Mouse (Mus musculus): ENCODE data around the gene Cyp2u1.

Gene Cyp2u1

GRCm38 (mm10) chr3:131291890-131292289, 11.1 kb downstream of the Cyp2u1 start:
- Histone ChIP-seq H3K27me3 (ENCODE audit: control insufficient read depth, insufficient read depth, low read length, poor library complexity, severe bottlenecking) (no peaks in the 10 kb centered on the region), H3K36me3 (ENCODE audit: control insufficient read depth, insufficient read depth, low read length, poor library complexity, severe bottlenecking) (no peaks in the 10 kb centered on the region)
- DNase-seq (ENCODE audit: low read depth, low spot score): no peak

- no peaks in the 10 kb centered on the region for H3K27me3 ChIP-seq (ENCODE audit: control insufficient read depth, insufficient read depth, low read length, poor library complexity, severe bottlenecking)
- no peaks in the 10 kb centered on the region for H3K36me3 ChIP-seq (ENCODE audit: control insufficient read depth, insufficient read depth, low read length, poor library complexity, severe bottlenecking)
- DNase-seq (ENCODE audit: low read depth, low spot score): no peak
Measured at GRCm38 (mm10) chr3:131274151-131274550, 28.9 kb downstream of the Cyp2u1 start.

- no peaks in the 10 kb centered on the region for H3K27me3 ChIP-seq (ENCODE audit: control insufficient read depth, insufficient read depth, low read length, poor library complexity, severe bottlenecking)
- no peak for DNase-seq (ENCODE audit: low read depth, low spot score)
- no peaks in the 10 kb centered on the region for H3K36me3 ChIP-seq (ENCODE audit: control insufficient read depth, insufficient read depth, low read length, poor library complexity, severe bottlenecking)
Measured at GRCm38 (mm10) chr3:131272374-131273100, 30.5 kb downstream of the Cyp2u1 start.

- peak; percentile 92 for DNase-seq (ENCODE audit: low read depth, low spot score)
Measured at GRCm38 (mm10) chr3:131271559-131272373, 31.3 kb downstream of the Cyp2u1 start, which contains the start of gene Hadh. Hadh (minus strand) TSS chr3:131272101.

GRCm38 (mm10) chr3:131271157-131271556, 31.9 kb downstream of the Cyp2u1 start:
- no peaks in the 10 kb centered on the region for H3K27me3 ChIP-seq (ENCODE audit: control insufficient read depth, insufficient read depth, low read length, poor library complexity, severe bottlenecking)
- DNase-seq (ENCODE audit: low read depth, low spot score): peak; percentile 18
- no peaks in the 10 kb centered on the region for H3K36me3 ChIP-seq (ENCODE audit: control insufficient read depth, insufficient read depth, low read length, poor library complexity, severe bottlenecking)

More at GRCm38 (mm10) chr3:131271559-131272373, 31.3 kb downstream of the Cyp2u1 start, which contains the start of gene Hadh:
- Histone ChIP-seq H3K36me3 (ENCODE audit: control insufficient read depth, insufficient read depth, low read length, poor library complexity, severe bottlenecking) (no peaks in the 10 kb centered on the region), H3K27me3 (ENCODE audit: control insufficient read depth, insufficient read depth, low read length, poor library complexity, severe bottlenecking) (no peaks in the 10 kb centered on the region)

- no peaks in the 10 kb centered on the region for H3K36me3 ChIP-seq (ENCODE audit: control insufficient read depth, insufficient read depth, low read length, poor library complexity, severe bottlenecking)
- H3K27me3 ChIP-seq (ENCODE audit: control insufficient read depth, insufficient read depth, low read length, poor library complexity, severe bottlenecking): no peaks in the 10 kb centered on the region
- DNase-seq (ENCODE audit: low read depth, low spot score): no peak
Measured at GRCm38 (mm10) chr3:131270381-131270780, 32.6 kb downstream of the Cyp2u1 start.

GRCm38 (mm10) chr3:131266366-131267050, 36.5 kb downstream of the Cyp2u1 start:
- no peak for DNase-seq (ENCODE audit: low read depth, low spot score)
- H3K36me3 ChIP-seq (ENCODE audit: control insufficient read depth, insufficient read depth, low read length, poor library complexity, severe bottlenecking): no peaks in the 10 kb centered on the region
- H3K27me3 ChIP-seq (ENCODE audit: control insufficient read depth, insufficient read depth, low read length, poor library complexity, severe bottlenecking): no peaks in the 10 kb centered on the region

- Histone ChIP-seq H3K36me3 (ENCODE audit: control insufficient read depth, insufficient read depth, low read length, poor library complexity, severe bottlenecking) (no peaks in the 10 kb centered on the region), H3K27me3 (ENCODE audit: control insufficient read depth, insufficient read depth, low read length, poor library complexity, severe bottlenecking) (no peaks in the 10 kb centered on the region)
- DNase-seq (ENCODE audit: low read depth, low spot score): no peak
Measured at GRCm38 (mm10) chr3:131265516-131265915, 37.5 kb downstream of the Cyp2u1 start.

GRCm38 (mm10) chr3:131263766-131264486, 39.1 kb downstream of the Cyp2u1 start:
- Histone ChIP-seq H3K36me3 (ENCODE audit: control insufficient read depth, insufficient read depth, low read length, poor library complexity, severe bottlenecking) (no peaks in the 10 kb centered on the region), H3K27me3 (ENCODE audit: control insufficient read depth, insufficient read depth, low read length, poor library complexity, severe bottlenecking) (no peaks in the 10 kb centered on the region)
- DNase-seq (ENCODE audit: low read depth, low spot score): no peak

GRCm38 (mm10) chr3:131260418-131260817, 42.6 kb downstream of the Cyp2u1 start:
- no peak for DNase-seq (ENCODE audit: low read depth, low spot score)
- Histone ChIP-seq H3K27me3 (ENCODE audit: control insufficient read depth, insufficient read depth, low read length, poor library complexity, severe bottlenecking) (no peaks in the 10 kb centered on the region), H3K36me3 (ENCODE audit: control insufficient read depth, insufficient read depth, low read length, poor library complexity, severe bottlenecking) (no peaks in the 10 kb centered on the region)

- no peak for DNase-seq (ENCODE audit: low read depth, low spot score)
- Histone ChIP-seq H3K36me3 (ENCODE audit: control insufficient read depth, insufficient read depth, low read length, poor library complexity, severe bottlenecking) (no peaks in the 10 kb centered on the region; the same call in 1 of the 2 replicates), H3K27me3 (ENCODE audit: control insufficient read depth, insufficient read depth, low read length, poor library complexity, severe bottlenecking) (no peaks in the 10 kb centered on the region)
Measured at GRCm38 (mm10) chr3:131259392-131259965, 43.5 kb downstream of the Cyp2u1 start.

GRCm38 (mm10) chr3:131258921-131259320, 44.1 kb downstream of the Cyp2u1 start:
- no peaks in the 10 kb centered on the region for H3K27me3 ChIP-seq (ENCODE audit: control insufficient read depth, insufficient read depth, low read length, poor library complexity, severe bottlenecking)
- no peak for DNase-seq (ENCODE audit: low read depth, low spot score)
- H3K36me3 ChIP-seq (ENCODE audit: control insufficient read depth, insufficient read depth, low read length, poor library complexity, severe bottlenecking): no peaks in the 10 kb centered on the region; the same call in 1 of the 2 replicates

GRCm38 (mm10) chr3:131255399-131255981, 47.5 kb downstream of the Cyp2u1 start:
- H3K27me3 ChIP-seq (ENCODE audit: control insufficient read depth, insufficient read depth, low read length, poor library complexity, severe bottlenecking): no peaks in the 10 kb centered on the region
- no peak for DNase-seq (ENCODE audit: low read depth, low spot score)

GRCm38 (mm10) chr3:131254991-131255390, 48.0 kb downstream of the Cyp2u1 start:
- no peaks in the 10 kb centered on the region; the same call in 1 of the 2 replicates for H3K36me3 ChIP-seq (ENCODE audit: control insufficient read depth, insufficient read depth, low read length, poor library complexity, severe bottlenecking)
- no peaks in the 10 kb centered on the region for H3K27me3 ChIP-seq (ENCODE audit: control insufficient read depth, insufficient read depth, low read length, poor library complexity, severe bottlenecking)
- no peak for DNase-seq (ENCODE audit: low read depth, low spot score)

More at GRCm38 (mm10) chr3:131255399-131255981, 47.5 kb downstream of the Cyp2u1 start:
- H3K36me3 ChIP-seq (ENCODE audit: control insufficient read depth, insufficient read depth, low read length, poor library complexity, severe bottlenecking): no peaks in the 10 kb centered on the region; the same call in 1 of the 2 replicates
